Mouse (Mus musculus) layer of hippocampus, adult 2 months (tissue): ENCODE data around the gene Pde4d. TPM values are rescaled to one million over a fixed set of nuclear protein-coding genes. Genes with fewer than 3 reads are reported as not detected.

Experiments used
- DNase-seq, 2 experiments: peaks; one replicate each; pipeline ENCODE4 v3.0.0; 2022; ENCODE audit warnings: low spot score in 2 of 2
- H3K27ac ChIP-seq: fragments of 200-600 bp; 2 replicates; pipeline ENCODE4 v1.8.1; 2022
- H3K4me3 ChIP-seq: fragments of 200-600 bp; 2 replicates; pipeline ENCODE4 v1.8.1; 2022; ENCODE audit warnings: mild to moderate bottlenecking
- CTCF ChIP-seq: fragments of 200-600 bp; conservative IDR thresholded peaks from 2 replicates; pipeline ENCODE4 v1.8.1; 2022; ENCODE audit warnings: antibody characterized with exemption, mild to moderate bottlenecking, moderate library complexity
- total RNA-seq, 2 experiments: library from RNA; stranded (reverse); gene quantifications; 2 replicates each; pipeline ENCODE4 v1.2.3; 2021

Pde4d gene
- total RNA-seq, 2 experiments from 2014 or later, result 72.2 to 73.8 TPM

DNA sequence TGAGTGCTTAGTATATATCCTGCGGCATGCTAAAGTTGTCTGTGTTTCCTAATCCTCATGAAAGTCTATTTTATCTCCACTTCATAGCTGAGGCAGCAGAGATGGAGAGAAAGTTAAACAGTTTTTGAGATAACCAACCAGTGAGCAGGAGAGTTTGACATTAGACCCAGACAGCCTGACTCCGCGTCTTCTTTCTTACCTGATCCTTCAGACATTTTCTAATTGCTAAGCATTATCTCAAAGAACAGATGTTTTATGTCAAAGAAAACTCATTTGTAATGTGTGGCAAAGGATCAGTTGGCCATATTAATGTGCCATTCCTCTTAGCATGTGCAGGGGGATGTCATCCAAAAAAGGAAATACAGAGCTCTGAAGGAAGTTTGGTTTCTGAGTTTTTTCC is 1227.9 kb downstream of the Pde4d start:
- TF ChIP-seq CTCF, result no peak
- DNase-seq, result no peak
- Histone ChIP-seq H3K27ac (no peak overlapping the region), H3K4me3 (no peak overlapping the region)

DNA sequence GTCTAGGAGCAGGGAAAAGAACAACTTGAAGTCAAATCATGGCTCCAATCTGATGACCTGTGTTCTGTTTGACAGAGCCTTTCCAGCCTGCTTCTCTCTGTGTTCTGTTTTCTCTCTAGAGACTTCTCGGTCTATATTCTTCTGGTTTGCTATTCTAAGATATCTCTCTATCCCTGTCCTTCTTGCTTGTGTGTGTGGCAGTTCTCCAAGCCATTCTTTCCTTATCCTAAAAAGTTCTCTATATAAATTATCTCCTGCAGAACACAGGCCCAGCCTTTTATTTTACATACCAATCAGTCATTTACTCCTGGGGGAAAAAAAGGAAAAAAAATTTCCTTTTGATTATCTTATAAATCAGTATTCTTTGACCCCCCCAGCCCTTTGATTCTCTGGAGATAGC is 1229.2 kb downstream of the Pde4d start:
- no peak for TF ChIP-seq CTCF
- H3K27ac ChIP-seq, result no peak overlapping the region

DNA sequence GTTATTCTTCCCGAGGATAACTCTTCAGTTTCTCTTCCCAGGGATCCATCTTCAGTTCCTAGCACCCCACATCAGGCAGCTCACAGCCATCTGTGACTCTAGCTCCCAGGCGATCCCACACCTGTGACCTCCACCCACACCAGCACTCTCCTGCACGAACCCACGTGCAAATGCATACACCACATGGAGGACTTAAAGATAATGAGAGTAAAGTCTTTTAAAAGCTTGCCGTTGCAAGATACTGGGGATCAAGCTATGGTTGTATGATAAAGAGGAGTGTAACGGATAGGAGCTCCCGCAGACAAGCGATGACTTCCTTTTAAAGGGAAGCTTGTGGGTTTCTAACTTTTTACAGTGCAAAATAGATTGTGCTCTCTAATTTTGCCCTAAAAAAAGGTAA is 1230.5 kb downstream of the Pde4d start:
- no peak overlapping the region for H3K4me3 ChIP-seq
- no peak for TF ChIP-seq CTCF
- H3K27ac ChIP-seq, result no peak overlapping the region
- no peak for DNase-seq

More for the DNA sequence above, 1229.2 kb downstream of the Pde4d start:
- no peak overlapping the region for H3K4me3 ChIP-seq
- no peak for DNase-seq

DNA sequence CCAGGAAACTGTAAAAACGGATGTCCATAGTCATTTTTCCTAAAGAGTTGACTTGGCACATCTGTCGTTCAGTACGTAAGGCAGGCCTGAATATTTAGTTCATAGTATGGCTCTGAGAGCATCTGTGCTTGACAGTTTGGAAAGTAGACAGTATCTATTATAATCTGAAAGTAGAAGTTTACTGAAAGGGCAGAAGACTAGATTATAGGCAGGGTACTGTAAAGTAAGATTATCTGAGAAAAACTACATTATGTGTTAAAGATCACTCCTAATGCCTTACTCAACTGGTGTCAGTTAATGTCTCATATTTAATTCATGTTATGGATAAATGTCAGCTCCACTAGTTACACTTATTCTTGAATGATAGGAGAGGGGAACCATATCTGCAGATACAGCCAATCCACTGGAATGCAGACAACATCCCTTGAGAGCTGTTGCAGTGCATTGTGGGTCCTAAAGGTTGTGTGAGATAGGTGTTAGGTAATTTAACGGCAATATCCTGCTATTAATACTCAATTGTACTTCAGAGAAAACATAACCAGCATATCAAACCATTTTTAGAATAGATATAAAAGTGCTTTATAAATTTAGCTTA is 1232.0 kb downstream of the Pde4d start:
- no peak overlapping the region for H3K4me3 ChIP-seq
- TF ChIP-seq CTCF, result no peak
- no peak overlapping the region for H3K27ac ChIP-seq
- no peak for DNase-seq

DNA sequence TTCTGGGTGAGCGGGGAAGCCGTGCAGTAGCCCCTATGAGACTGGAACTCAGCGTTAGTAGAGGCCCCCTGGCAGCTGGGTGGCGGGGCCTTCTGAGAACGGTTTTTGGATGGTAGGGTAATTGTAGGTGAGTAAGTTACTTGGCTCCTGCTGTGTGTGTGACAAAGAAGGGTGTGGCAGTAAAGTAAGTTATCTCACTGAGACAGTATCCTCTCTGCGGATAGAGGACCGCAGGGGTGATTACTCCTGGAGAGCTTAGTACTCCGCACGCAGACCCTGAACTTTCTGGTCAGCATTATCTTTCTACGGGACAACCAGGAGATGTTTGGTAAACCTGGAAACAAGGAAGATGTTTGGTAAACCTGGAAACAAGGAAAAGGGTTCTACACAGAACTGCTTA is 1233.3 kb downstream of the Pde4d start:
- Histone ChIP-seq H3K4me3 (no peak overlapping the region), H3K27ac (no peak overlapping the region)
- no peak for DNase-seq
- TF ChIP-seq CTCF, result no peak

DNA sequence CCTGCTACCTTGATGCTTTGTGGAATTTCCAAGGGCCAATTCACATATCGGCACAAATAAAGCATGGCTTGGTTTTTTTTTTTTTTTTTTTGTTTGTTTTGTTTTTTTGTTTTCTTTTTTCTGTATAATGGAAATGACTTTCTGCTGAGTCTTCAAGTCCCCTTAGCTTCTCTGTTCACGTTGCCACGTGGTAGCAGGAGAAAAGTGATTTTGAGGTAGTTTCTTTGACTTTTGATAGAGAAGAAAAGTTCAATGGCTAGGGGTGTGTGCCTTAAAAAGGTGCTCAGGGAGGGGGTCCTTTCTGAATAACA is 1235.2 kb downstream of the Pde4d start:
- no peak for TF ChIP-seq CTCF
- 0 out of 2 replicates have a peak overlapping the region, but pooled peaks have one; percentile 81 for H3K27ac ChIP-seq
- DNase-seq, result no peak
- peak overlapping the region; percentile 63 for H3K4me3 ChIP-seq

- peak; percentile 52 for TF ChIP-seq CTCF
- peak overlapping the region; percentile 81 for H3K27ac ChIP-seq
- H3K4me3 ChIP-seq, result peak overlapping the region; percentile 63
- peak; percentile 4 to 21 for DNase-seq
These were observed 1235.8 kb downstream of the Pde4d start for GRCm38 (mm10) chr13:109685296-109686115.

- peak overlapping the region; percentile 81 for H3K27ac ChIP-seq
- H3K4me3 ChIP-seq, result peak overlapping the region; percentile 63
- TF ChIP-seq CTCF, result no peak
- no peak for DNase-seq
These were observed 1236.5 kb downstream of the Pde4d start for GRCm38 (mm10) chr13:109686116-109686876.

DNA sequence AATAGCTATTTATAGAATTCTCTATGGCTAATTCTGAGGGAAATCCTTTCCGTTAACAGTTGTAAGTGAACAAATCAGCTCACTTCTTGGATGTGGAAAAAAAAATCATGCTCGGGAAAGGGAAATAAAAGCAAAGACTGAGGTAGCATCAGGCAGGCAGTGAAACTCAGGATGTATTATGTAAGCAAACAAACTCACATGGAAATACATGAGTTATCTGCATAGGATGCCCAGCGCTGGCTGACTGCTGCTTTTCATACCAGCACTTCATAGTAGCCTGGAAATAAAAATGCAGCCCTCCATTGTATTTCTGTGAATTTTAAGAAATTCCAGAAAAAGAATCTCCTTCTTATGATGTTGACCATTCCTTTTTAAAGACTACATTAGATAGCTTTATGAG is 1237.2 kb downstream of the Pde4d start:
- no peak for TF ChIP-seq CTCF
- peak overlapping the region; percentile 63 for H3K4me3 ChIP-seq
- DNase-seq, result no peak

DNA sequence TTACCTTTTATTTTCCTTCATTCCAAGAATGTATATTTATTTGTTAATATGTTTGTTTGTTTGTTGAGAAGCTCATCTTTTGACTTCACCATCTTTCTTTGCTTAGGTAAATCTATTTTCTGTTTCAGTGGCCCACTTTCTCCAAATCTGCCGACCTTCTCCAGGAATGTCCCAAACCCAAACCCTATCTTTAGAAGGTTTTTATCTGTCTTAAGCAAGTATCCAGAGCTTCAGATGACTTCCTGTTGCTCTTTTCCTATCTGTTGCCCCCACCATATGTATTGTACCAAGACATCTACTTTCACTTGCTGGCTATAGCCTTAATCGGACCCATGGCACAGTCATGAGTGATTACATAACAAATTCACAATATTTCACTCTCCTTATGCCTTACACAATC is 1238.4 kb downstream of the Pde4d start:
- no peak for TF ChIP-seq CTCF
- H3K27ac ChIP-seq, result 0 out of 2 replicates have a peak overlapping the region, but pooled peaks have one; percentile 18
- DNase-seq, result no peak
- no peak overlapping the region for H3K4me3 ChIP-seq

More for the DNA sequence above, 1237.2 kb downstream of the Pde4d start:
- peak overlapping the region; percentile 81; the same call in 1 of the 2 replicates for H3K27ac ChIP-seq

- H3K27ac ChIP-seq, result no peak overlapping the region
- no peak for TF ChIP-seq CTCF
- no peak overlapping the region for H3K4me3 ChIP-seq
- DNase-seq, result no peak
These were observed 1239.4 kb downstream of the Pde4d start for GRCm38 (mm10) chr13:109689176-109689575.

- no peak for TF ChIP-seq CTCF
These were observed 1240.8 kb downstream of the Pde4d start for GRCm38 (mm10) chr13:109690558-109690957.

DNA sequence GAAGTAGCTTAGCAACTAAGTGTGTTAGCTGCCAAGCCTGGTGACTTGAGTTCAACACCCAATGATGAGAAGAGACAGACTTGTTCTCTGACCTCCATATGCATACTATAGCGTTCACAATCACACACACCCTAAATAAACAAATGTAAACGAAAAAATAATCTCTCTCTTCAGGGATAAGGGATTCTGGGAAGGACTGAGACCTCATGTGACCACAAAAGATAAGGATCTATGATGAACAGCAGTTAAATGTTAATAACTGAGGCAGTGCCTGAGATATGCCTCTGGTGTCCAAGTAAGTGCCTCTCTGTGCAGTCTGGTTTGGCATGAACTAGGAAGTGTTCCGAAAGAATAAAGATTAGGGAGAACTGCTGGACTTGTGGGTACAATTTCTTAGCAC is 1243.1 kb downstream of the Pde4d start:
- H3K4me3 ChIP-seq, result no peak overlapping the region
- DNase-seq, result no peak
- H3K27ac ChIP-seq, result no peak overlapping the region
- no peak for TF ChIP-seq CTCF

More at GRCm38 (mm10) chr13:109690558-109690957, 1240.8 kb downstream of the Pde4d start:
- peak overlapping the region; percentile 36; the same call in 1 of the 2 replicates for H3K27ac ChIP-seq
- DNase-seq, result peak in 1 of 2 experiments; percentile 7
- H3K4me3 ChIP-seq, result no peak overlapping the region

GRCm38 (mm10) chr13:109693769-109694168 is 1244.0 kb downstream of the Pde4d start:
- TF ChIP-seq CTCF, result no peak
- Histone ChIP-seq H3K27ac (no peak overlapping the region), H3K4me3 (no peak overlapping the region)
- no peak for DNase-seq
